Mouse (Mus musculus) testis, postnatal 14 days (tissue): ENCODE measurements at regions not wholly inside any gene's neighbourhood (a gene's known extent, or its start where the extent isn't known, plus 50 kb on each side); places are given as distances from the start of the nearest gene placed in this dataset.

ENCODE experiments used
- DNase-seq: peaks from one replicate; pipeline ENCODE4 v3.0.0; 2021; ENCODE audit warnings: low spot score

DNA sequence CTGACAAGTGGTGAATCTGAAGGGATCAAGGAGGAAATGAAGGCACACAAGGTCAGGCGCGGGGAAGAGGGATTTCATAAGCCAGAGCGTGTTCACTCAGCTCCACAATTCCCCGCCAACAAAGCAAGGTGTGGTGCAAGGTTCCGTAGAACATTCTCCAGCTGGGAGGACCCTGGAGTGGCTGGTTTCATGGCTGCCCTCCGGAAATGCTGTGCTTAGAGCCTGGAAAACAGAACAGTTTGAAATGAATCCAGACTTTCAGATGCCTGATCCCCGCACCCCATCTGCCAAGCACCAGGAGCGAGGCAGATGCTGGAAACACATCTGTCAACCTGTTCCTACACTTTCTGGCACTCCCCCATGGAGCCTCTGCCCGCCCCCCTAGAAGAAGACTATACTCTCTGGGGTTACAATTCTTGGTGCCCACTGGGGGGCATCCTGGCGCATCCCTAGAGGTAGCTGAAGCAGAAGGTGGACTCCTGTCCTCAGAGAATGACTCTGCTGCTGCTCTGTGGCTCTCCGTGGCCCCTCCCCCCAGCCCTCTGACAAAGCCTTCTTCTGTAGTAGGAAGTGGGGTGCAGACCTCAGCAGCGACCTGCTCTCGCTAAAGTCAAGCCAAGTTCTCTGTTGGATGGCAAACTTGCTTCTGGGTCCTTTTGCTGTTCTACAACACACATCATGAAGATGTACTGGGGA lies 54.5 kb upstream of the Mafb start:
- DNase-seq, result no peak

GRCm38 (mm10) chr2:160424491-160424890 lies 57.6 kb upstream of the Mafb start:
- no peak for DNase-seq

GRCm38 (mm10) chr2:160427431-160427830 lies 60.6 kb upstream of the Mafb start:
- DNase-seq, result no peak

GRCm38 (mm10) chr2:160433252-160433651 lies 66.4 kb upstream of the Mafb start:
- peak; percentile 41 for DNase-seq

GRCm38 (mm10) chr2:160434701-160435100 lies 67.8 kb upstream of the Mafb start:
- no peak for DNase-seq

GRCm38 (mm10) chr2:160435622-160436021 lies 68.8 kb upstream of the Mafb start:
- no peak for DNase-seq

- no peak for DNase-seq
Observed at GRCm38 (mm10) chr2:160439028-160439427, 72.2 kb upstream of the Mafb start.

- DNase-seq, result no peak
Observed at GRCm38 (mm10) chr2:160440236-160440635, 73.4 kb upstream of the Mafb start.

DNA sequence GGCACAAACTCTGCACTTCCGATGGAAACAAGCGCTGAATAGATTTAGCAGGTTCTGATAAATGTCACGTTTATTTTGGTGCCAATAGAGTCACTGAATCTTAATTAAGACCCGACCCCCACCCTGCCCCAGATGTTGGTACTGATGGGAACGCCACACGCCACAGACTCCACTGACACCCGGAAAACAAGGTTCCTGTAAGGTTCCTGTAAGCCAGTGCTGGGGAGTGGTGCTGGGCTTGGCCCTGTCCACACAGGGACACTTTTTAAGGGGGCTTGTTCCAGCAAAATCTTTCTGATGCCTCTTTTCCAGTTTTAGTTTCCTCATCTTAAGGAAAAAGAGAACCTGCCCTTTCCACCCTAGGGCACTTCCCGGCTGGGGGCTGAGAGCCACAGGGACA lies 84.2 kb upstream of the Mafb start:
- no peak for DNase-seq

DNA sequence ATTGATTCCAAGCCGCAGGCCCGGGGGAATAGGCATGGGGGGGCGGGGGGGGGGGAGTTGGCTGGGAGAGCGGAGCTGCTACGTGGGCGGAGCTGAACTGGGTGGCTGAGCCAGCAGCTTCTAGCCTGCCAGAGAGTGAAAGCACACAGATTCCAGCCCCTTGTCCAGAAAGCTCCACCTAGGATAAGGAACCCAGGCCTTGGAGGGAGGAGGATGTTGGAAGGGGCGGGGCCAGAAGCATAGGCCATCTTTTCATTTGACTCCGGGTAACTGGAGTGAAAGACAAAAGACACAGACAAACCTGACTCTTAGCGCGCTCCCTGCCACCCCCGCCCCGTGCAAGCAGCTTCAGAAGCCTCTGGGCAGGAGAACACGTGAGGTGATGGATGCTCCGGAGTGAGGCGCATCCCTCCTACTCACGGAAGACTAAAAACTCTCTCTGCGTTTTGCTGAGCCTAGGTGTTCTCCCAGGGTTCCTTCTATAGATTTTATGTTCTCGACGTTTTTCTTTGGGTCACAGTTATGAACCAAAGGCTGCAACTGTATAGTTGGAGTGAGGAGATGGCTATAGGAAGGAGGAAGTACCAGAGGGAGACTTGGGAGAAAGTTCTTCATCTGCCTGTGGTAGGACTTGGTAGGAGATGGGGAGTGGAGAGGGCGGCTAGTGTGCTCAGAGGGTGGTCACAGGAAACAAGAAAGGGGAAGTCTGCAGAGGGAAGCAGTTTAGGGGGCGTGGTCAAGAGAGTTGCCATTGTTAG lies 84.8 kb upstream of the Mafb start:
- DNase-seq, result peak; percentile 75

- no peak for DNase-seq
Observed at GRCm38 (mm10) chr2:160452239-160452530, 85.3 kb upstream of the Mafb start.

GRCm38 (mm10) chr2:160452730-160453129 lies 85.9 kb upstream of the Mafb start:
- no peak for DNase-seq

GRCm38 (mm10) chr2:160455617-160456016 lies 88.8 kb upstream of the Mafb start:
- no peak for DNase-seq

DNA sequence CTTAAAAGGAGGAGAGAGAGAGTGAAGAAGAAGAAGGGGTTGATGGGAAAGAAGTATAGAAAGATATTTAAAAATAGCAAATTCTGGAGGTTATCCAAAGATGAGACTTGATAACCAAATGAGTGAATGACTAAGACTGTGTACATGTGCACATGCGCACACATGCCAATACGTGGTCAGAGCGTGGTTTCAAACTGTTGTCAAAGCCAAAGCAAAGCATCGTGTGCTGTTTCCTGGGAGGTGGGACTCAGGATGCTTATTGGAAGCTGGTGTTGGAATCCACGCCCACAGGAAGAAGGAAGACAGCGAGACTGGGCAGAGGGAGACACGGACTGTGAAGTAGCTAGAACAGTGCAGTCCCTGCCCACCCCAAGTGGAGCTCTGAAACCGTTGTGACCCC lies 89.8 kb upstream of the Mafb start:
- DNase-seq, result no peak

DNA sequence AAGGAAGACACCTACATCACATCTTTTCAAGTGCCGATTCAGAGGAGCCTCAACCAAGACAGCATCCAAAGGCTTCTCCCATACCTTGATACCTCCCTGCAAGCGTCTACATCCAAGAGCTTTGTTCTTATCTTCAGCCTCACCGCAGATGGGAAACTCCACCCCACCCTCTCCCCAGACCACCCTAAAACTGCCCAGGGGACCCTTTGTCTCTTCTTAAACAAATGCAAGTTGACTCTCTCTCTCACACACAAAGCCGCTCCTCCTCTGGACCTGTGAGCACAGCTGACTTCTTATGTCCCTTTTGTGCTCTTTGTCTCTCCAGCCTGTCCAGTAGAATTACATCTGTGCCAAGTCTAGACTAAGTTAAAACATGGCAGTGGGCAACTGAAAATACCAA lies 104.7 kb upstream of the Mafb start:
- DNase-seq, result no peak

- DNase-seq, result no peak
Observed at GRCm38 (mm10) chr2:160476181-160476580, 109.3 kb upstream of the Mafb start.

GRCm38 (mm10) chr2:160479240-160479639 lies 112.4 kb upstream of the Mafb start:
- DNase-seq, result no peak

- no peak for DNase-seq
Observed at GRCm38 (mm10) chr2:160485097-160485496, 118.2 kb upstream of the Mafb start.

- no peak for DNase-seq
Observed at GRCm38 (mm10) chr2:160485515-160485914, 118.7 kb upstream of the Mafb start.

DNA sequence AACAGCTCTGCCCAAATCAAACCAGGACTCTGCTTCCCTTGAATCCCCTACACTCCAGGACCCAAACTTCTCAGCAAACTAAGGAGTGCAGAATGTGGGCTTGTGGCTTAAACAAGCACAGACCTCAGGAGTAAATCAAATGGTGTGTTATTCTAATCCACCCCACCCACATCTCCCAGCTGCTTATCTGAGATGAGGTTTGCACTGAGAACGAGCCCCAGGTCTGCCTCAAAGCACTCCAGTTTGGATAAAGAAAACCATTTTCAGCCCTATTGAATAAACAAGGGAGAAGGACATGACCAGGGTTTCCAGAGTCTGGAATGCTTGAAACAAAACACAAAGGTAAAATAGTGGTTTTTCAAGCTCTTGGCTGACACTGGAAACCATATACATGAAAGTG lies 132.9 kb upstream of the Mafb start:
- no peak for DNase-seq

DNA sequence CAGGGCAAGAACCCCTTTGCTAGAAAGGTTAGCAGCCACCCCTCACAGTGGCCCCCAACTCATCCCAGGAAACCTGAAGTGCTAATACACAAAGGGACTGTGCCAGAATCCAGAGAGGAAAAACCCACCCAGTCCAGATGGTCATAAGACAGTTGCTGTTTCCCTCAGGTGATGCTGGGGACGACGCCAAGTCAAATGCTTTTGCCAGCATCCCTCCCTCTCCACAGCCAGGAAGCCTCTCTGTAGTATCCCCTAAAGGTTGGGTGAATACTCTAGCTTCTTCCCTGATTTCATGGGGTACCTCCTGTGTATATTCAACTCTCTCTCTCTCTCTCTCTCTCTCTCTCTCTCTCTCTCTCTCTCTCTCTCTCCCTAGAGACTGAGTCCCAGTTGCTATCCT lies 136.0 kb upstream of the Mafb start:
- no peak for DNase-seq

- DNase-seq, result no peak
Observed at GRCm38 (mm10) chr2:160503597-160504393, 136.9 kb upstream of the Mafb start.

DNA sequence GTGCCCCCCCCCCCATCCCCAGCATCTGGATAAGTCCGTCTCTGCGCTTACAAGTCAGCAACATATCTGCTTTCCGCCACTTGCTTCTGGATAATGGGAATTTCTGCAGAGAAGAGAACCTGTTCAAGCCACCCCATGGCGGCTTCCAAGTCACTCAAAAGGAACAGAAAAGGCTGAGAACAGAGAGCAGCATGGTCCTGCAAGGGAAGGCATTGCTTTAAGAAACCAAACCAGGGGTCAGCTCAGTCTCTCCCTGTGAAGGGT lies 137.5 kb upstream of the Mafb start:
- no peak for DNase-seq
